Mouse (Mus musculus) heart, embryonic 16.5 days (tissue): ENCODE measurements around the gene Zbtb20. TPM values are rescaled to one million over a fixed set of nuclear protein-coding genes. Genes with fewer than 3 reads are reported as not detected.
A peak's percentile ranks its signal among the peaks of the same experiment; 100 is the strongest.

ENCODE experiments used
- ATAC-seq: fragments of 200-750 bp; cut with Nextera tagmentation; replicated peaks from 2 replicates; pipeline ENCODE4 v1.8.0; 2017; ENCODE audit warnings: moderate number of reproducible peaks; ENCODE audit not compliant: insufficient read depth, low FRiP score; ENCODE audit errors: extremely low read depth
- H3K27ac ChIP-seq: fragments of 300-500 bp; sonication (generic); 2 replicates; pipeline ENCODE4 v1.5.1; 2014; ENCODE audit warnings: mild to moderate bottlenecking, low read length, control low read depth, moderate library complexity
- H3K27me3 ChIP-seq: fragments of 300-500 bp; sonication (generic); 2 replicates; pipeline ENCODE4 v1.6.1; 2014; ENCODE audit warnings: low read length, mixed read lengths; ENCODE audit not compliant: control insufficient read depth, insufficient read depth
- H3K36me3 ChIP-seq: fragments of 300-500 bp; sonication (generic); 2 replicates; pipeline ENCODE4 v1.6.1; 2014; ENCODE audit not compliant: control insufficient read depth, insufficient read depth
- H3K4me1 ChIP-seq: fragments of 300-500 bp; sonication (generic); 2 replicates; pipeline ENCODE4 v1.6.1; 2014; ENCODE audit warnings: low read length, mixed read lengths; ENCODE audit not compliant: control insufficient read depth, insufficient read depth
- H3K4me2 ChIP-seq: fragments of 300-500 bp; sonication (generic); 2 replicates; pipeline ENCODE4 v1.6.1; 2014; ENCODE audit warnings: low read depth, mild to moderate bottlenecking, control low read depth, low read length
- H3K4me3 ChIP-seq: fragments of 300-500 bp; sonication (generic); 2 replicates; pipeline ENCODE4 v1.5.1; 2014; ENCODE audit warnings: mild to moderate bottlenecking, control low read depth, low read length
- H3K9ac ChIP-seq: fragments of 300-500 bp; sonication (generic); 2 replicates; pipeline ENCODE4 v1.6.1; 2014; ENCODE audit warnings: low read length, control low read depth
- H3K9me3 ChIP-seq: fragments of 300-500 bp; sonication (generic); replicated peaks from 2 replicates; pipeline ENCODE4 v1.6.1; 2016; ENCODE audit warnings: low read length; ENCODE audit not compliant: control insufficient read depth
- WGBS: fragments of 180-500 bp; shearing (Covaris S2); extraction: QIAGEN DNeasy Blood & Tissue Kit; methylation state at CpG from one replicate; pipeline ENCODE4 v1.1.7; 2014; 5-methylcytosine and 5-hydroxymethylcytosine counted together
- polyA plus RNA-seq: library from polyadenylated mRNA; unstranded; fragments of >200 nt; fragmentation: Nextera tagmentation; extraction: Ambion mirVana; gene quantifications from 2 replicates; pipeline ENCODE4 v1.2.1, GENCODE M21; 2015

Gene Zbtb20
- polyA plus RNA-seq, 1 experiment from 2014 or later: 45.2 TPM

DNA sequence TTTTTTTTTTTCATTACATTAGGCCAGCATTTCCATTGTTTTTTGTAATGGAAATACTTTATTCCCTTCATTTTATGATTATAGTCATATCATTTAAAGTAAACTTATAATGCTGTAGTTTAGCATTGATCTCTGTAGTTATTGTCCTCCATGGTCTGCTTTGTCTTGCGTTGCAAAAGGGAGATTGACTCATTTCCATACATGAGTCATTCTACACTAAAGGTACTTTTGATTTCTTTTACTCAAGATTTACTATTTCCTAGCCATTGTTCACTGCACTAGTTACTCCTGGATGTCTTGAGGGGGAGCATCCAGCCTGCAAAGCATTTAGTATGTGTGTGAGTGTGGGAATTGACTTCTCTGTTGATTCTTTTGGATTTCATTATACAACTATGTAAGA, 24.6 kb downstream of the Zbtb20 start:
- Histone ChIP-seq H3K9me3 (no peaks in the 10 kb centered on the region), H3K4me3 (no peak overlapping the region), H3K9ac (no peak overlapping the region), H3K4me2 (no peak overlapping the region), H3K27me3 (no peaks in the 10 kb centered on the region), H3K4me1 (no peaks in the 10 kb centered on the region), H3K36me3 (no peaks in the 10 kb centered on the region), H3K27ac (no peak overlapping the region)
- no peak for ATAC-seq
- 82% methylated on average over 1 of the region's 1 CpGs for WGBS

DNA sequence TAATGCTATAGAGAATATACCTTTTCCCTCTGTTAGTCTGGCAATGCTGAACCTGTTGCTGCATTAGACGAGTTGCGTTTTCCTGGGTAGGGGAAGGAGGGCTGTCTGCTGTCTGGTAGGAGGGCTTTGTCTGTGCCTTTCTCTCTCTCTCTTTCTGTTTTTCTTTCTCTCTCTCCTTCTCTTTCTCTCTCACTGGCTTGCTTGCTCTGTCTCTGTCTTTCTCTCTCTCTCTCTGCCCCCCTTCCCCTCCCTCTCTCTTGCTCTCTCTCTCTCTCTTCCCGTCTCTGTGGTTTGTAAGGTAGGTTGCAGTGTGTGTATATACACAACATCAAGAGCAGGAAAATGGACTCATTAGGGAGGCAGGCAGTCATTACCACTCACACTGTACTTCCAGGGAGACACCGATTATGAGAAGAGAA, 31.6 kb downstream of the Zbtb20 start:
- Histone ChIP-seq H3K27me3 (no peaks in the 10 kb centered on the region), H3K9ac (peak overlapping the region; percentile 80), H3K4me3 (peak overlapping the region; percentile 58), H3K4me2 (peak overlapping the region; percentile 71), H3K9me3 (no peaks in the 10 kb centered on the region), H3K4me1 (peaks cover 7% of the 10 kb centered on the region), H3K36me3 (no peaks in the 10 kb centered on the region), H3K27ac (peak overlapping the region; percentile 93)
- 14% methylated on average over 4 of the region's 4 CpGs for WGBS
- ATAC-seq: peak; percentile 85

DNA sequence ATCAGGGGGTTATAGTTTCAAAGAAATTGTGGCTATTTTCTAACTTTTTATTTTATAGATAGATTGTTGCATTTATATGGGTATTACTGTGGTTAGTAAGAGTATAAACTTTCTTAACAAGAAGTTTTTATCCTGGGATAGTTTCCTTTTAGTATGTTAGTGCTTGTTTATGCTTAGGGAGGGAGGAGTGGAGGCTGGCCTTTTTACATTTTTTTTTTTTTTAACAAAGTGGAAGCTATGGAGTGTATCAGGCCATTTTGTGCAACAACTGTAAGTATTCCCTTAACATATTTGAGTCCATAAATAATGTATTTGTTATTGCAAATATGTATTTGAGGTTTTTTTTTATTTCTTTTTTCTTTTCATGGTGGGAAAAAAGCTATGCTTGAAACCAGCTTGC, 32.7 kb downstream of the Zbtb20 start:
- Histone ChIP-seq H3K27me3 (no peaks in the 10 kb centered on the region), H3K36me3 (no peaks in the 10 kb centered on the region), H3K4me1 (peaks cover 7% of the 10 kb centered on the region), H3K9me3 (no peaks in the 10 kb centered on the region), H3K27ac (no peak overlapping the region), H3K4me3 (no peak overlapping the region), H3K4me2 (peak overlapping the region; percentile 53), H3K9ac (no peak overlapping the region; the same call in 1 of the 2 replicates)
- ATAC-seq: no peak

DNA sequence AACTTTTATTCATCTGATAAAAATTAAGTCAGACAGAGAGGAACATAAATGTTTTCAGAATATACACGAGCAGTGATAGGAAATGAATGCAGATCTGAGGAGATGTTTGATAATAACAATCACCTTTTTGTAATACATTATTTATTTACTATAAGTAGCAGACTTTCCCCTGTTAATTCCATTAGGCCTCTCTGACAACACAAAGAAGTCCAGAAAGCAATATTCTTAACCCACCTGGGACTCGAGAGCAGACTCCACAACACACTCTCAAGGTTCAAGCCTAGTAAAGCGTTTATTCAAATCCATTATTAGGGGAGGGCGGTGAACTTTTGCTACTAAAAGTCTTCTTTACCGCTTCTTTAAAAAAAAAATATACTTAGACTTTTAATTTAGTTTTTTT, 33.2 kb downstream of the Zbtb20 start:
- H3K4me2 ChIP-seq: 0 out of 2 replicates have a peak overlapping the region, but pooled peaks have one; percentile 12
- H3K27me3 ChIP-seq: no peaks in the 10 kb centered on the region
- no peak overlapping the region for H3K4me3 ChIP-seq
- H3K27ac ChIP-seq: no peak overlapping the region
- WGBS: 82% methylated on average over 5 of the region's 5 CpGs
- peaks cover 7% of the 10 kb centered on the region for H3K4me1 ChIP-seq
- H3K36me3 ChIP-seq: no peaks in the 10 kb centered on the region
- no peak overlapping the region for H3K9ac ChIP-seq
- no peak for ATAC-seq
- no peaks in the 10 kb centered on the region for H3K9me3 ChIP-seq

DNA sequence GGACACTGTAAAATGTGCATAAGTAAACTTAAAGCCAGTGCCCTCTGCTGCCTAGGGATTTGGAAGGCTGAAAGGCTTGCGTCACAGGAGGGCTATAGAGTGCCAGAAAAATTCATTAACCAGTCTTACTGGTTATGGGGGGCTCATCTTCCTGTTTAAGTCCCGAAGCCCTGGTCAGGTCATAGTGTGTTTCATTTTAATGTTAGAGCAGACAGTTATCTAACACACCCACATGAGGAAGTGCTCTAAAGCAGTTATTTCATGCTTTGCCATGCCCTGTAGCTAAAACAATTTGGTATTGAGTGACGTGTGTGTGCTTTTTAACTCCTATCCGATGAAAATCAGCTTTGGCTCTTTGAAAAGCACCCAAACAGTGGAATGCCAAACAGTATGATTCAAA, 34.3 kb downstream of the Zbtb20 start:
- Histone ChIP-seq H3K27me3 (no peaks in the 10 kb centered on the region), H3K4me3 (no peak overlapping the region), H3K4me2 (peak overlapping the region; percentile 42; the same call in 1 of the 2 replicates), H3K9me3 (no peaks in the 10 kb centered on the region), H3K27ac (peak overlapping the region; percentile 80), H3K36me3 (no peaks in the 10 kb centered on the region), H3K4me1 (peaks cover 7% of the 10 kb centered on the region), H3K9ac (peak overlapping the region; percentile 59)
- ATAC-seq: no peak
- WGBS: 43% methylated on average over 4 of the region's 4 CpGs

DNA sequence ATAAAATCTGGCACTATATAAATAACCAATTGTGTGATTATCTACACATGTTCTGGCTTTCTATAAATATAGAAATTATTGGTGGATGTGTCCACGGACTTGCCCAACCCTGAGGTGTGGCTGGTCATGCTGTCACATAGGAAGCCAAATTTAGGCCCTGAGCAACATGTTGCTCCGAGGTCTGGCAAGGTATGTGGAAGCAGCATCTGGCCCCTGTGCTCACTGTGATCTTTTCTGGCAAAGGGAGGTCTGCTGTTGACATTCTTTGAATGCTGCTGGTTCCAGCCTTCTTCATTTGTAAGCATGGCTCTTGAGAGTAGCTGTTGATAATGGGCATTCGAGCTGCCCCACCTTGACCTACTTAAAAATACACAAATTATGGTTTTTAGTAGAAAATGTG, 35.0 kb downstream of the Zbtb20 start:
- H3K36me3 ChIP-seq: no peaks in the 10 kb centered on the region
- no peak overlapping the region for H3K4me3 ChIP-seq
- H3K27ac ChIP-seq: peak overlapping the region; percentile 28
- H3K27me3 ChIP-seq: no peaks in the 10 kb centered on the region
- 30% methylated on average over 3 of the region's 3 CpGs for WGBS
- H3K4me2 ChIP-seq: 0 out of 2 replicates have a peak overlapping the region, but pooled peaks have one; percentile 17
- H3K4me1 ChIP-seq: peaks cover 7% of the 10 kb centered on the region
- no peaks in the 10 kb centered on the region for H3K9me3 ChIP-seq
- peak; percentile 50; the same call in 1 of the 2 replicates for ATAC-seq
- H3K9ac ChIP-seq: no peak overlapping the region

DNA sequence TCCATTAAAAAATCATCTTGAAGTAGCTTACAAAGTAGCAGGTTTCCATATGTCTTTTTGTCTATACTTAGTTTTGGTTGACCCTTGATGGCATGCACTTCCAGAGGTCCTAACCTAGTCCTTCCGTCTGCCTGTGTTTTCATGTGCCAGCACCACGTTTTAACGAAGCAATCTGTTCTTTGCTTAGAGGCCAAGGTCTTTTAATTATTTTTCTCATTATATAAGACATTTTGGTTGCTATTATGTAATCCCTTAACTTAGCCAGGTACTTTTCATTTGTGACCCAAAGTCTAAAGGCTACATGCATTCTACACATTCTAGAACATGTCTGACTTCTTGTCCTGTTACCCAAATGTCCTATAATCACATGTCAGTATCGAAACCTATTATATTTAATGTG, 35.6 kb downstream of the Zbtb20 start:
- WGBS: 81% methylated on average over 4 of the region's 4 CpGs
- Histone ChIP-seq H3K27ac (peak overlapping the region; percentile 48; the same call in 1 of the 2 replicates), H3K27me3 (no peaks in the 10 kb centered on the region)

DNA sequence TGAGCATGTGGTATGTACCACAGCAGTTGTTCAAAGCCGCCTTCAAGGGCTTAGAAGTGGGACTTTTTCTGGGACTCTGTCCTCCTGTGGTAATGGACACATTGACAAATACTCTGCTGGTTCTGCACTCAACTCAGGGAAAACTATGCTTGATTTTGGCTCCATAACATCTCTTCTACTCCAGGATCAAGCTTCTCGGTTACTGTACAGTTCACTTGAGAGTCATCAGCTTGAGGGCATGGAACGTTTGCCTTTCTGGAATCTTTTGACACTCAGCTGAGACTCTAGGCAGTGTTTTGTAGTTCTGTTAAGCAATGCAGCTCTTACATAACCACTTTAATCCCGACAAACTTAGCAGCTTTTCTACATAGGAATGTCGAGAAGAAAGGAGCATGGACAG, 36.1 kb downstream of the Zbtb20 start:
- H3K9me3 ChIP-seq: no peaks in the 10 kb centered on the region
- no peak overlapping the region for H3K4me2 ChIP-seq
- 65% methylated on average over 5 of the region's 5 CpGs for whole genome bisulfite sequencing
- no peak overlapping the region for H3K27ac ChIP-seq
- H3K4me3 ChIP-seq: no peak overlapping the region
- H3K9ac ChIP-seq: no peak overlapping the region
- no peaks in the 10 kb centered on the region for H3K27me3 ChIP-seq
- ATAC-seq: no peak
- no peaks in the 10 kb centered on the region for H3K36me3 ChIP-seq
- H3K4me1 ChIP-seq: peaks cover 7% of the 10 kb centered on the region

More for the DNA sequence above, 35.6 kb downstream of the Zbtb20 start:
- H3K9ac ChIP-seq: no peak overlapping the region
- H3K36me3 ChIP-seq: no peaks in the 10 kb centered on the region
- peaks cover 7% of the 10 kb centered on the region for H3K4me1 ChIP-seq
- H3K9me3 ChIP-seq: no peaks in the 10 kb centered on the region
- H3K4me2 ChIP-seq: no peak overlapping the region
- ATAC-seq: no peak
- H3K4me3 ChIP-seq: no peak overlapping the region

DNA sequence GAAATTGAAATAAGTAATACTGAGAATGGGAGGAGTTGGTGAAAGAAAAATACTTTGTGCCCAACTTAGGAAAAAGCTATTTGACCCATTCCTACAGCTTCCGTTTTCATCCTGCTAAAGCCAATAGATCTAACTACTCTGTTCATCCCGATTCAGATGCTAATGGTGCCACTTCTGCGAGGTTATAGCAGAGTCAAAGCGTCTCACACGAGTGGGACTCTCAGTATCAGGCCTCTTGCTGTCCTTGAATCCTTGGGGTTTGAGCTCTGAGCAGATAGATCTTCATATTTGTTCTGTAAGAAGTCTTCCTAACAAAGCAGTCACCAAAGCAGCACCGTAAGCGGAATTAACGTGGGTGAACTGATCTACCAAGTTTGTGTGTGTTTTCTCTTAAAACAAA, 37.6 kb downstream of the Zbtb20 start:
- Histone ChIP-seq H3K4me2 (no peak overlapping the region), H3K4me1 (peaks cover 7% of the 10 kb centered on the region), H3K9me3 (no peaks in the 10 kb centered on the region), H3K27ac (no peak overlapping the region), H3K4me3 (no peak overlapping the region), H3K27me3 (no peaks in the 10 kb centered on the region), H3K36me3 (no peaks in the 10 kb centered on the region), H3K9ac (no peak overlapping the region)
- WGBS: 80% methylated on average over 8 of the region's 8 CpGs
- no peak for ATAC-seq
